Mouse (Mus musculus): Measurements from ENCODE around the gene Mcm5.
A peak's percentile ranks its signal among the peaks of the same experiment; 100 is the strongest.

DNA sequence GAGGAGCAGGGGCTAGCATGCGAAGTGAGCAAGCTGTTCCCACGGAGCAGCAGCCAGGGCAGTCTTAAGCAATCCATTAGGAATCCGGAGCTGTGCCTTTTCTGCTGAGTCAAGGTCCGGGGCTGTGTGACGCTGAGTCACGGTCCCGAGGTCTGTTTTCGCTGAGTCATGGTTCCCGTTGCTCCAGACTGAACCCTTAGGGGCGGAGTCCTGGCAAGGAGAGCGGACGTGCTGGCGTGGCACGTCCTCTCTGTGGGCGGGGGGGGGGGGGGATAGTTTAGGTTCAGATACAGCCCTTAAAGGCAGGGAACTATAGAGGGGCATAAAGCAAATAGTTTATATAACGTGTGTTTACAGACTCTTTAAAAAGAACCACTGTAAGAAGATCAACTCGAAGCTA is 25.5 kb upstream of the Mcm5 start:
- TF ChIP-seq CTCF (IDR thresholded peaks at IDR 0.05; ENCODE audit: low read depth, low read length) = no peak
- peak; percentile 95 for TF ChIP-seq EP300 (IDR thresholded peaks at IDR 0.05; ENCODE audit: insufficient read depth, low read depth, low read length)
- no peak for TF ChIP-seq POLR2A (IDR thresholded peaks at IDR 0.05; ENCODE audit: insufficient read depth, low read length)

Measured in ES-Bruce4 (cell line).